14 mouse cellular contexts compared by ENCODE assay signal in genomic region chr11:51946144-51946543, GRCm38 (mm10). TPM values are rescaled to one million over a fixed set of nuclear protein-coding genes. Genes with fewer than 3 reads are reported as not detected.
DNase-seq lines count a peak whose midpoint lies in the region; ATAC-seq and TF ChIP-seq lines count a peak whose summit lies in the region.
"Had no signal": no experiment of that assay in that cellular context is flagged by ENCODE, and none has a peak within 500 bp of the region (broad histone marks: within the 10 kb centered on the region; RNA-seq: fewer than 3 reads in every experiment).

No protein-coding gene starts in this region.

- peaks cover 14% of the 10 kb centered on the region for H3K4me1 ChIP-seq in heart, embryonic 11.5 days (ENCODE audit: control insufficient read depth, insufficient read depth, low read length)
- peaks cover 12% of the 10 kb centered on the region for H3K4me1 ChIP-seq in cortical plate, adult 2 months (ENCODE audit: control insufficient read depth, insufficient read depth, low read length)

- no peak for TF ChIP-seq CTCF in cortical plate, adult 2 months (IDR thresholded peaks at IDR 0.05; ENCODE audit: extremely low read depth, insufficient read depth, low read length)

- no peak for DNase-seq in heart, postnatal 10 days
- DNase-seq in left cerebral cortex, adult 18-20 months (ENCODE audit: low spot score in 2 of 2), result peak; percentile 26 to 51
- no peak for DNase-seq in left cerebral cortex, adult 11 months (ENCODE audit: low spot score)
- peak; percentile 44 for DNase-seq in NIH3T3 (ENCODE audit: low read depth)
- DNase-seq in adipocyte (ENCODE audit: low spot score), result no peak
- DNase-seq: liver; lung, adult 2 months had no signal

- 68% methylated on average over 6 of the region's 6 CpGs for WGBS in heart, embryonic 11.5 days (ENCODE audit: insufficient replicate concordance)

- 0 out of 2 replicates have a peak, but pooled peaks cover 3% of the 10 kb centered on the region for H3K27me3 ChIP-seq in heart, embryonic 11.5 days (ENCODE audit: control insufficient read depth, insufficient read depth, low read length)
- H3K27me3 ChIP-seq: intestine, embryonic 15.5 days; Patski had no signal

- peak overlapping the region; percentile 82 for H3K27ac ChIP-seq in heart, embryonic 11.5 days (ENCODE audit: low read depth, low read length)
- H3K27ac ChIP-seq in cortical plate, adult 2 months (ENCODE audit: insufficient read depth, low read length), result 0 out of 2 replicates have a peak overlapping the region, but pooled peaks have one; percentile 39
- H3K27ac ChIP-seq: embryonic facial prominence, embryonic 10.5 days; hindbrain, embryonic 10.5 days; intestine, embryonic 15.5 days; kidney, postnatal 0 days had no signal

- no peak for ATAC-seq in heart, embryonic 11.5 days (replicated peaks; ENCODE audit: insufficient number of reproducible peaks, low FRiP score, low TSS enrichment)

- no peak overlapping the region; the same call in 1 of the 2 replicates for H3K4me2 ChIP-seq in heart, embryonic 11.5 days
- H3K4me2 ChIP-seq: intestine, embryonic 15.5 days had no signal

- TF ChIP-seq POLR2A in cortical plate, adult 2 months (IDR thresholded peaks at IDR 0.05; ENCODE audit: extremely low read depth, insufficient read depth, low read length), result no peak

- H3K9me3 ChIP-seq in heart, embryonic 11.5 days (replicated peaks; ENCODE audit: control insufficient read depth, low read length), result no peaks in the 10 kb centered on the region
- H3K9me3 ChIP-seq: embryonic facial prominence, embryonic 10.5 days; hindbrain, embryonic 10.5 days; intestine, embryonic 15.5 days had no signal

- H3K36me3 ChIP-seq in heart, embryonic 11.5 days (ENCODE audit: control insufficient read depth, insufficient read depth, low read length), result no peaks in the 10 kb centered on the region
- H3K36me3 ChIP-seq: embryonic facial prominence, embryonic 10.5 days; hindbrain, embryonic 10.5 days; intestine, embryonic 15.5 days had no signal

- no peak overlapping the region for H3K9ac ChIP-seq in heart, embryonic 11.5 days (ENCODE audit: low read depth, low read length)
- H3K9ac ChIP-seq: intestine, embryonic 15.5 days had no signal

- H3K4me3 ChIP-seq in heart, embryonic 11.5 days (ENCODE audit: low read depth, low read length), result no peak overlapping the region
- no peak overlapping the region for H3K4me3 ChIP-seq in cortical plate, adult 2 months (ENCODE audit: insufficient read depth, low read length)
- H3K4me3 ChIP-seq: embryonic facial prominence, embryonic 10.5 days; hindbrain, embryonic 10.5 days; intestine, embryonic 15.5 days had no signal

- intact Hi-C loops in heart, postnatal 10 days (cut with DNase I), result no loop called here

RNA-seq across cellular contexts. Expression of gene Cdkn2aipnl, which starts 21.3 kb away (rescaled TPM):
- 78.3 and 82.1 TPM in 2 replicates for polyA plus RNA-seq in heart, embryonic 11.5 days (2014; fragmentation: Nextera tagmentation; extraction: Ambion mirVana)
- 10 to 100 TPM; 20.3 to 21.0 TPM for total RNA-seq in heart, postnatal 10 days (2021)
- total RNA-seq in left cerebral cortex, adult 18-20 months (2021), result 10 to 100 TPM; 45.7 to 45.8 TPM
- polyA plus RNA-seq in cortical plate, adult 2 months (2012; rRNA removed), result 35.0 and 35.2 TPM in 2 replicates

RNA-seq across cellular contexts. Expression of gene Ube2b, which starts 54.4 kb away (rescaled TPM):
- 163 and 172 TPM in 2 replicates for polyA plus RNA-seq in heart, embryonic 11.5 days (2014; fragmentation: Nextera tagmentation; extraction: Ambion mirVana)
- 100 to 1,000 TPM; 188 to 192 TPM for total RNA-seq in heart, postnatal 10 days (2021)
- 100 to 1,000 TPM; 189 to 191 TPM for total RNA-seq in left cerebral cortex, adult 18-20 months (2021)
- 221 and 234 TPM in 2 replicates for polyA plus RNA-seq in cortical plate, adult 2 months (2012; rRNA removed)

RNA-seq across cellular contexts. Expression of gene Cdkl3, which starts 57.9 kb away (rescaled TPM):
- polyA plus RNA-seq in heart, embryonic 11.5 days (2014; fragmentation: Nextera tagmentation; extraction: Ambion mirVana), result 9.1 and 9.9 TPM in 2 replicates
- total RNA-seq in heart, postnatal 10 days (2021), result 10 to 100 TPM in 1 of 2 experiments, 1 to 10 TPM in 1; 7.9 to 10.2 TPM
- 10 to 100 TPM; 16.8 to 18.0 TPM for total RNA-seq in left cerebral cortex, adult 18-20 months (2021)
- polyA plus RNA-seq in cortical plate, adult 2 months (2012; rRNA removed), result 13.1 and 13.7 TPM in 2 replicates

Comparison
In these comparisons a context has a peak if more than half of its experiments do, and no peak if none do; other contexts are left out.
1. DNase-seq: peak in left cerebral cortex, adult 18-20 months (2 of 2) and NIH3T3 (single experiment); none in heart, postnatal 10 days (0 of 2), left cerebral cortex, adult 11 months (single experiment) and adipocyte (single experiment).